26 mouse cellular contexts compared by ENCODE assay signal in genomic region chr15:85807404-85807803, GRCm38 (mm10). TPM values are rescaled to one million over a fixed set of nuclear protein-coding genes. Genes with fewer than 3 reads are reported as not detected.
"Had no signal": no experiment of that assay in that cellular context is flagged by ENCODE, and none has a peak within 500 bp of the region (broad histone marks: within the 10 kb centered on the region; RNA-seq: fewer than 3 reads in every experiment).

No protein-coding gene starts in this region.

- H3K27me3 ChIP-seq: heart, embryonic 13.5 days; heart, embryonic 15.5 days; hindbrain, embryonic 12.5 days; hindbrain, embryonic 15.5 days; kidney, embryonic 15.5 days; limb, embryonic 13.5 days; limb, embryonic 15.5 days had no signal

- H3K4me3 ChIP-seq: heart, embryonic 13.5 days; heart, embryonic 15.5 days; hindbrain, embryonic 12.5 days; hindbrain, embryonic 15.5 days; kidney, embryonic 15.5 days; limb, embryonic 13.5 days; limb, embryonic 15.5 days; liver, embryonic 12.5 days had no signal

- H3K9ac ChIP-seq: forebrain, postnatal 0 days; heart, embryonic 13.5 days; heart, embryonic 15.5 days; hindbrain, embryonic 12.5 days; hindbrain, embryonic 15.5 days; kidney, embryonic 15.5 days; limb, embryonic 13.5 days; limb, embryonic 15.5 days; liver, embryonic 12.5 days had no signal

- DNase-seq: forebrain, postnatal 0 days; gastrocnemius, postnatal 14 days; gastrocnemius, postnatal 36 days; heart, adult 18-20 months; heart, postnatal 10 days; kidney, adult 11 months; kidney, adult 2 months; kidney, adult 9 months; kidney, postnatal 14 days; kidney, postnatal 36 days; layer of hippocampus, adult 9-11 months; layer of hippocampus, postnatal 36 days; left cerebral cortex, postnatal 4 days had no signal

- H3K27ac ChIP-seq: heart, embryonic 13.5 days; heart, embryonic 15.5 days; hindbrain, embryonic 12.5 days; hindbrain, embryonic 15.5 days; hindbrain, postnatal 0 days; kidney, embryonic 15.5 days; kidney, postnatal 0 days; limb, embryonic 13.5 days; limb, embryonic 15.5 days; liver, embryonic 12.5 days had no signal

- H3K9me3 ChIP-seq: heart, embryonic 13.5 days; heart, embryonic 15.5 days; hindbrain, embryonic 12.5 days; hindbrain, embryonic 15.5 days; kidney, embryonic 15.5 days; limb, embryonic 13.5 days; limb, embryonic 15.5 days; liver, embryonic 12.5 days had no signal

- ATAC-seq: forebrain, postnatal 0 days; hindbrain, postnatal 0 days; intestine, embryonic 16.5 days; liver, embryonic 12.5 days had no signal

- H3K4me2 ChIP-seq: heart, embryonic 11.5 days; heart, embryonic 13.5 days; heart, embryonic 15.5 days; hindbrain, embryonic 12.5 days; hindbrain, embryonic 15.5 days; kidney, embryonic 15.5 days; limb, embryonic 13.5 days; limb, embryonic 15.5 days; liver, embryonic 12.5 days had no signal

- H3K36me3 ChIP-seq: heart, embryonic 15.5 days; hindbrain, embryonic 12.5 days; hindbrain, embryonic 15.5 days; kidney, embryonic 15.5 days; limb, embryonic 13.5 days had no signal

RNA-seq across cellular contexts. Expression of gene Pkdrej, which starts 14.1 kb away (rescaled TPM):
- total RNA-seq: hematopoietic stem cell, adult 5-6 weeks had no signal
- polyA plus RNA-seq: hindbrain, embryonic 12.5 days had no signal
